Mouse (Mus musculus) colon, adult 2 months (tissue): ENCODE results near the gene Dgcr8. TPM values are rescaled to one million over a fixed set of nuclear protein-coding genes. Genes with fewer than 3 reads are reported as not detected.

ENCODE experiments used
- polyA plus RNA-seq: library from polyadenylated mRNA; depleted of rRNA; stranded (reverse); fragments of >200 nt; gene quantifications from 2 replicates; pipeline ENCODE4 v1.2.3, GENCODE M21; 2012; rRNA removed

Gene Dgcr8
- 18.1 and 18.2 TPM in 2 replicates for polyA plus RNA-seq

GRCm38 (mm10) chr16:18289067-18289588, at the start of gene Dgcr8:
Gene Dgcr8 (minus strand): TSS chr16:18289246.

GRCm38 (mm10) chr16:18258221-18258620, 30.8 kb downstream of the Dgcr8 start, which contains the start of gene Gm49776:
Gene Gm49776 (minus strand): TSS chr16:18258321.

GRCm38 (mm10) chr16:18248433-18249363, 40.3 kb downstream of the Dgcr8 start, which contains the start of the genes Trmt2a and Ranbp1:
Gene Trmt2a (plus strand): TSS chr16:18248679.
Gene Ranbp1 (minus strand): TSS chr16:18248732.

GRCm38 (mm10) chr16:18234671-18235388, 54.2 kb downstream of the Dgcr8 start, which contains the start of gene Zdhhc8:
Gene Zdhhc8 (minus strand): TSS chr16:18235136.

GRCm38 (mm10) chr16:18217579-18217978, 71.5 kb downstream of the Dgcr8 start, which contains the start of gene Ccdc188:
Gene Ccdc188 (plus strand): TSS chr16:18217879.

Other genes starting within 250 kb of the Dgcr8 start
- gene Dgcr6, start 236.4 kb downstream of the Dgcr8 start, polyA plus RNA-seq, result 66.8 and 71.8 TPM in 2 replicates
- gene Prodh, start 199.0 kb downstream of the Dgcr8 start, polyA plus RNA-seq, result 26.7 and 29.3 TPM in 2 replicates
- 25.5 and 39.7 TPM in 2 replicates for gene Rtn4r, start 161.6 kb downstream of the Dgcr8 start, polyA plus RNA-seq
- not detected in 2 replicates for gene Ccdc188, start 71.4 kb downstream of the Dgcr8 start, polyA plus RNA-seq
- gene Zdhhc8, start 54.1 kb downstream of the Dgcr8 start, polyA plus RNA-seq, result 59.4 and 66.0 TPM in 2 replicates
- 33.9 and 38.8 TPM in 2 replicates for gene Trmt2a, start 40.6 kb downstream of the Dgcr8 start, polyA plus RNA-seq
- 52.9 and 66.6 TPM in 2 replicates for gene Ranbp1, start 40.5 kb downstream of the Dgcr8 start, polyA plus RNA-seq
- gene Gm49776, start 30.9 kb downstream of the Dgcr8 start, polyA plus RNA-seq, result not detected in 2 replicates
- 45.5 and 51.7 TPM in 2 replicates for gene Tango2, start 58.9 kb upstream of the Dgcr8 start, polyA plus RNA-seq
- 20.2 and 20.5 TPM in 2 replicates for gene Arvcf, start 58.9 kb upstream of the Dgcr8 start, polyA plus RNA-seq
- 11.0 TPM in 2 replicates for gene Txnrd2, start 137.1 kb upstream of the Dgcr8 start, polyA plus RNA-seq
- gene Comt, start 137.6 kb upstream of the Dgcr8 start, polyA plus RNA-seq, result 153 and 165 TPM in 2 replicates
- 8.4 and 8.9 TPM in 2 replicates for gene Gnb1l, start 209.5 kb upstream of the Dgcr8 start, polyA plus RNA-seq
- gene Rtl10, start 209.7 kb upstream of the Dgcr8 start, polyA plus RNA-seq, result 6.4 and 6.5 TPM in 2 replicates